21 mouse cellular contexts compared by ENCODE assay signal in the genomic region with DNA sequence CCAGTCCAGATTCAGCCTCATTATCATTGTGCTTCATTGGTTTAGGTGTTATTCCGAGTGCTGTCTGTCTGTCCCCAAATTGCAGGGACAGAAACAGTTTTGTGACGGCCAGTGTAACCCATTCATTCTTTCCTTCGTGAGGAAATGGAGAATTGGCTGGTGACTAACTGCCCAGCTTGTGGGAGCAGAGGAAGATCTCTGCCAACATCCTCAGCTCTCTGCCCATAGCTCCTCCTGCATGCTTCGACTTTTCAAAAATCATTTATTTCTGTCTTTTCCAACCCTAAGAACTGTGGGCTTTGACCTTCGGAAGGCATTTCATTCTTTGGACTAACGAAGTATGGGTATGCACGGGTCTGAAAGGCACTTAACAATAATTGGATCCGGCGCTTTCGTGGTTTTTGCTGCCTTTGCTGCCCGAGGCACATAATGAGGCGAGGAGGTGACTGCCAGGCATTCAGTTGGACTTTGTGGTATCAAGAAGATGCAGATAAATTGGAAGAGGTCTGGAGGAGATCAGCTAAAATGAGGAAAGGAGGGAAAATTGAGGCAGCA. TPM values are rescaled to one million over a fixed set of nuclear protein-coding genes. Genes with fewer than 3 reads are reported as not detected.
DNase-seq lines count a peak whose midpoint lies in the region; ATAC-seq and TF ChIP-seq lines count a peak whose summit lies in the region.
"Had no signal": no experiment of that assay in that cellular context is flagged by ENCODE, and none has a peak within 500 bp of the region (broad histone marks: within the 10 kb centered on the region; RNA-seq: fewer than 3 reads in every experiment).

No protein-coding gene starts in this region.

- no peaks in the 10 kb centered on the region for H3K27me3 ChIP-seq in heart, embryonic 10.5 days (ENCODE audit: insufficient read depth, poor library complexity, severe bottlenecking)
- H3K27me3 ChIP-seq in hindbrain, postnatal 0 days (ENCODE audit: insufficient read depth, low read length) = no peaks in the 10 kb centered on the region
- H3K27me3 ChIP-seq: embryonic facial prominence, embryonic 15.5 days; heart, embryonic 13.5 days had no signal

- H3K4me1 ChIP-seq in heart, embryonic 10.5 days = 0 out of 2 replicates have a peak, but pooled peaks cover 3% of the 10 kb centered on the region
- H3K4me1 ChIP-seq in hindbrain, postnatal 0 days (ENCODE audit: insufficient read depth, low read length) = no peaks in the 10 kb centered on the region
- H3K4me1 ChIP-seq: embryonic facial prominence, embryonic 15.5 days had no signal

- no peaks in the 10 kb centered on the region for H3K9me3 ChIP-seq in heart, embryonic 10.5 days
- H3K9me3 ChIP-seq in hindbrain, postnatal 0 days (ENCODE audit: low read length) = no peaks in the 10 kb centered on the region
- H3K9me3 ChIP-seq: embryonic facial prominence, embryonic 15.5 days; forebrain, embryonic 10.5 days; heart, embryonic 13.5 days had no signal

- ATAC-seq in hindbrain, postnatal 0 days = no peak
- ATAC-seq: hindbrain, embryonic 16.5 days had no signal

- H3K36me3 ChIP-seq in heart, embryonic 10.5 days = no peaks in the 10 kb centered on the region
- no peaks in the 10 kb centered on the region for H3K36me3 ChIP-seq in hindbrain, postnatal 0 days (ENCODE audit: insufficient read depth, low read length)
- H3K36me3 ChIP-seq: embryonic facial prominence, embryonic 15.5 days; forebrain, embryonic 10.5 days; heart, embryonic 13.5 days had no signal

- no peak for TF ChIP-seq POLR2A in brain, embryonic 14.5 days (IDR thresholded peaks at IDR 0.05; ENCODE audit: borderline replicate concordance, extremely low read depth, insufficient read depth, insufficient read length, poor library complexity, severe bottlenecking)

- H3K4me2 ChIP-seq in hindbrain, postnatal 0 days (ENCODE audit: low read depth, low read length) = no peak overlapping the region
- H3K4me2 ChIP-seq: embryonic facial prominence, embryonic 15.5 days; heart, embryonic 13.5 days had no signal

- peak; percentile 23 to 25 for DNase-seq in cerebellum, postnatal 14 days
- DNase-seq in cerebellum, postnatal 36 days = no peak
- DNase-seq in heart, adult 11 months = peak; percentile 39
- no peak for DNase-seq in heart, embryonic 10.5 days (ENCODE audit: low spot score)
- DNase-seq in Muller cell, postnatal 12 days (ENCODE audit: inconsistent ontology term) = peak; percentile 90
- DNase-seq in brain, embryonic 14.5 days (ENCODE audit: low read depth) = peak; percentile 45
- DNase-seq in urinary bladder, postnatal 36 days (ENCODE audit: low spot score in 2 of 2) = no peak
- no peak for DNase-seq in hindbrain, postnatal 0 days (ENCODE audit: low spot score)
- DNase-seq: adrenal gland, adult 2 months; adrenal gland, postnatal 25 days; cerebellum, adult 11 months; cerebellum, adult 8-10 months; embryo, embryonic 11 days; gastrocnemius, postnatal 14 days; heart, postnatal 36 days; kidney, adult 11 months had no signal

- H3K4me3 ChIP-seq in heart, embryonic 10.5 days = no peak overlapping the region
- H3K4me3 ChIP-seq in hindbrain, postnatal 0 days (ENCODE audit: low read length) = no peak overlapping the region
- H3K4me3 ChIP-seq: embryonic facial prominence, embryonic 15.5 days; erythroblast, embryonic 14.5 days; forebrain, embryonic 10.5 days; heart, embryonic 13.5 days had no signal

- WGBS in heart, embryonic 10.5 days = 80% methylated on average over 12 of the region's 12 CpGs
- 61% methylated on average over 12 of the region's 12 CpGs for WGBS in hindbrain, postnatal 0 days

- no peak overlapping the region for H3K9ac ChIP-seq in hindbrain, postnatal 0 days (replicated peaks; ENCODE audit: low read length)
- H3K9ac ChIP-seq: embryonic facial prominence, embryonic 15.5 days; heart, embryonic 13.5 days had no signal

- no peak for TF ChIP-seq CTCF in brain, embryonic 14.5 days (IDR thresholded peaks at IDR 0.05; ENCODE audit: borderline replicate concordance, extremely low read depth, insufficient read depth, insufficient read length)
- no peak for TF ChIP-seq CTCF in hindbrain, postnatal 0 days (IDR thresholded peaks at IDR 0.05; ENCODE audit: low read depth)

- H3K27ac ChIP-seq in heart, embryonic 10.5 days = no peak overlapping the region
- no peak overlapping the region for H3K27ac ChIP-seq in hindbrain, postnatal 0 days
- H3K27ac ChIP-seq: embryonic facial prominence, embryonic 15.5 days; forebrain, embryonic 10.5 days; heart, embryonic 13.5 days had no signal

RNA-seq across cellular contexts. Expression of a gene that starts 34.1 kb away (rescaled TPM):
- polyA plus RNA-seq in heart, embryonic 10.5 days (2016; fragmentation: Nextera tagmentation; extraction: Ambion mirVana) = 22.1 and 30.4 TPM in 2 replicates
- polyA plus RNA-seq in brain, embryonic 14.5 days (2012; rRNA removed) = 52.6 and 61.2 TPM in 2 replicates
- total RNA-seq in hindbrain, postnatal 0 days (2014; rRNA removed) = 15.4 and 16.8 TPM in 2 replicates
- polyA plus RNA-seq in hindbrain, postnatal 0 days (2015; fragmentation: Nextera tagmentation; extraction: Ambion mirVana) = 16.0 and 16.8 TPM in 2 replicates

Comparison
In these comparisons a context has a peak if more than half of its experiments do, and no peak if none do; other contexts are left out.
1. DNase-seq: peak in cerebellum, postnatal 14 days (2 of 2), heart, adult 11 months (single experiment), Muller cell, postnatal 12 days (single experiment) and brain, embryonic 14.5 days (single experiment); none in cerebellum, postnatal 36 days (0 of 2), heart, embryonic 10.5 days (single experiment), urinary bladder, postnatal 36 days (0 of 2) and hindbrain, postnatal 0 days (single experiment).